ENCODE assay signal across 9 mouse cellular contexts in genomic region chr6:17308661-17309060, GRCm38 (mm10). TPM values are rescaled to one million over a fixed set of nuclear protein-coding genes. Genes with fewer than 3 reads are reported as not detected.
DNase-seq lines count a peak whose midpoint lies in the region; ATAC-seq and TF ChIP-seq lines count a peak whose summit lies in the region.
"Had no signal": no experiment of that assay in that cellular context is flagged by ENCODE, and none has a peak within 500 bp of the region (broad histone marks: within the 10 kb centered on the region; RNA-seq: fewer than 3 reads in every experiment).

No protein-coding gene starts in this region.

- peak overlapping the region; percentile 86 for H3K4me2 ChIP-seq in embryonic facial prominence, embryonic 15.5 days (replicated peaks)
- H3K4me2 ChIP-seq in lung, embryonic 14.5 days, result peak overlapping the region; percentile 71

- H3K27ac ChIP-seq in heart, adult 2 months, result peak overlapping the region; percentile 97
- no peak overlapping the region for H3K27ac ChIP-seq in embryonic facial prominence, embryonic 15.5 days (replicated peaks)
- no peak overlapping the region for H3K27ac ChIP-seq in lung, embryonic 14.5 days (ENCODE audit: low read depth)
- H3K27ac ChIP-seq: liver, embryonic 14.5 days had no signal

- no peaks in the 10 kb centered on the region for H3K4me1 ChIP-seq in heart, adult 2 months (ENCODE audit: control insufficient read depth, insufficient read depth, low read length)
- H3K4me1 ChIP-seq in embryonic facial prominence, embryonic 15.5 days, result peaks cover 24% of the 10 kb centered on the region
- H3K4me1 ChIP-seq in lung, embryonic 14.5 days (ENCODE audit: insufficient read depth), result no peaks in the 10 kb centered on the region

- H3K79me2 ChIP-seq in heart, adult 2 months (replicated peaks; ENCODE audit: control insufficient read depth, insufficient read depth, low read length), result no peaks in the 10 kb centered on the region

- TF ChIP-seq CTCF in heart, adult 2 months (IDR thresholded peaks at IDR 0.05), result no peak
- TF ChIP-seq CTCF in lung, embryonic 14.5 days (IDR thresholded peaks at IDR 0.05; ENCODE audit: low read depth), result no peak

- WGBS in heart, adult 2 months, result 34% methylated on average over 2 of the region's 2 CpGs
- 32% methylated on average over 2 of the region's 2 CpGs for WGBS in embryonic facial prominence, embryonic 15.5 days
- WGBS in lung, embryonic 14.5 days, result 33% methylated on average over 2 of the region's 2 CpGs

- no peak for ATAC-seq in embryonic facial prominence, embryonic 15.5 days (ENCODE audit: insufficient number of reproducible peaks, low FRiP score, low TSS enrichment, low read depth)
- ATAC-seq in lung, embryonic 14.5 days (ENCODE audit: insufficient read depth), result no peak
- no peak for ATAC-seq in activated CD4-positive, CD25-positive, alpha-beta regulatory T cell, adult 4 months

- H3K4me3 ChIP-seq in heart, adult 2 months, result peak overlapping the region; percentile 66
- peak overlapping the region; percentile 58 for H3K4me3 ChIP-seq in embryonic facial prominence, embryonic 15.5 days (replicated peaks)
- H3K4me3 ChIP-seq in lung, embryonic 14.5 days (ENCODE audit: low read depth, low read length), result peak overlapping the region; percentile 45

- H3K9me3 ChIP-seq in embryonic facial prominence, embryonic 15.5 days (replicated peaks), result no peaks in the 10 kb centered on the region
- H3K9me3 ChIP-seq in lung, embryonic 14.5 days (ENCODE audit: low read depth, low read length), result no peaks in the 10 kb centered on the region

- H3K27me3 ChIP-seq in heart, adult 2 months (ENCODE audit: control insufficient read depth, insufficient read depth, low read length), result no peaks in the 10 kb centered on the region
- H3K27me3 ChIP-seq in embryonic facial prominence, embryonic 15.5 days, result no peaks in the 10 kb centered on the region
- no peaks in the 10 kb centered on the region for H3K27me3 ChIP-seq in lung, embryonic 14.5 days (ENCODE audit: insufficient read depth, low read length)

- peak overlapping the region; percentile 41 for H3K9ac ChIP-seq in heart, adult 2 months (ENCODE audit: low read depth, low read length)
- no peak overlapping the region for H3K9ac ChIP-seq in embryonic facial prominence, embryonic 15.5 days
- H3K9ac ChIP-seq in lung, embryonic 14.5 days, result peak overlapping the region; percentile 53; the same call in 1 of the 2 replicates
- H3K9ac ChIP-seq: liver, embryonic 14.5 days had no signal

- peak in 1 of 2 experiments; percentile 48 for DNase-seq in heart, adult 2 months
- DNase-seq in heart, adult 8-10 months (ENCODE audit: low spot score), result no peak
- peak; percentile 73 for DNase-seq in 3T3-L1 (ENCODE audit: low read depth, low spot score)
- DNase-seq in lung, embryonic 14.5 days, result no peak
- no peak for DNase-seq in urinary bladder, postnatal 14 days (ENCODE audit: low spot score)
- no peak for DNase-seq in left cerebral cortex, postnatal 14 days (ENCODE audit: low spot score in 2 of 2)

- H3K36me3 ChIP-seq in heart, adult 2 months (ENCODE audit: control insufficient read depth, insufficient read depth, low read length), result peaks cover 8% of the 10 kb centered on the region
- no peaks in the 10 kb centered on the region for H3K36me3 ChIP-seq in embryonic facial prominence, embryonic 15.5 days
- H3K36me3 ChIP-seq in lung, embryonic 14.5 days (ENCODE audit: insufficient read depth), result no peaks in the 10 kb centered on the region

- intact Hi-C loops in heart, adult 2 months (cut with DNase I), result loop anchor here (1.0 kb wide), 2 partner anchors 27 to 137 kb away; partner anchors contain the start of gene Cav2
- intact Hi-C loops in left cerebral cortex, postnatal 14 days (cut with DNase I), result no loop called here

- no peak for TF ChIP-seq POLR2A in heart, adult 2 months (IDR thresholded peaks at IDR 0.05; ENCODE audit: insufficient read depth, low read depth, low read length)

- TF ChIP-seq EP300 in heart, adult 2 months (IDR thresholded peaks at IDR 0.05; ENCODE audit: insufficient read depth, low read depth, low read length), result no peak

RNA-seq across cellular contexts. Expression of gene Cav1, which starts 2.5 kb away (rescaled TPM):
- total RNA-seq in heart, adult 2 months (2021), result 100 to 1,000 TPM; 207 to 212 TPM
- 483 and 602 TPM in 2 replicates for polyA plus RNA-seq in heart, adult 2 months (2012; rRNA removed)
- 100 to 1,000 TPM; 156 to 240 (median 203) TPM for total RNA-seq in heart, adult 8-10 months (2022)
- 209 and 234 TPM in 2 replicates for polyA plus RNA-seq in embryonic facial prominence, embryonic 15.5 days (2015; fragmentation: Nextera tagmentation; extraction: Ambion mirVana)
- polyA plus RNA-seq in lung, embryonic 14.5 days (2014; fragmentation: Nextera tagmentation; extraction: Ambion mirVana), result 300 and 367 TPM in 2 replicates
- polyA plus RNA-seq in activated CD4-positive, CD25-positive, alpha-beta regulatory T cell, adult 4 months (2017; shearing (Covaris generic)), result not detected
- 10 to 100 TPM; 26.2 to 27.5 TPM for total RNA-seq in left cerebral cortex, postnatal 14 days (2021)

RNA-seq across cellular contexts. Expression of gene Cav2, which starts 27.7 kb away (rescaled TPM):
- 10 to 100 TPM; 40.7 to 44.8 TPM for total RNA-seq in heart, adult 2 months (2021)
- polyA plus RNA-seq in heart, adult 2 months (2012; rRNA removed), result 54.2 and 69.5 TPM in 2 replicates
- 10 to 100 TPM; 28.1 to 43.5 (median 41.9) TPM for total RNA-seq in heart, adult 8-10 months (2022)
- polyA plus RNA-seq in embryonic facial prominence, embryonic 15.5 days (2015; fragmentation: Nextera tagmentation; extraction: Ambion mirVana), result 38.5 and 47.3 TPM in 2 replicates
- polyA plus RNA-seq in lung, embryonic 14.5 days (2014; fragmentation: Nextera tagmentation; extraction: Ambion mirVana), result 52.1 and 55.8 TPM in 2 replicates
- polyA plus RNA-seq in activated CD4-positive, CD25-positive, alpha-beta regulatory T cell, adult 4 months (2017; shearing (Covaris generic)), result 1 to 10 TPM in 1 of 2 experiments, under 1 TPM in 1; 0.94 to 1.9 TPM
- total RNA-seq in left cerebral cortex, postnatal 14 days (2021), result 10 to 100 TPM; 26.8 to 27.9 TPM

Comparison
In these comparisons a context has a peak if more than half of its experiments do, and no peak if none do; other contexts are left out.
1. RNA of gene Cav1, which starts 2.5 kb away (polyA plus RNA-seq): 483 to 602 TPM in heart, adult 2 months, 300 to 367 TPM in lung, embryonic 14.5 days and 209 to 234 TPM in embryonic facial prominence, embryonic 15.5 days; not detected in activated CD4-positive, CD25-positive, alpha-beta regulatory T cell, adult 4 months; every median in the first group is over 100 times any median in the second.
2. RNA of gene Cav2, which starts 27.7 kb away (polyA plus RNA-seq): 54.2 to 69.5 TPM in heart, adult 2 months, 52.1 to 55.8 TPM in lung, embryonic 14.5 days and 38.5 to 47.3 TPM in embryonic facial prominence, embryonic 15.5 days; 0.94 to 1.9 TPM in activated CD4-positive, CD25-positive, alpha-beta regulatory T cell, adult 4 months; every median in the first group is over 10 times any median in the second.
3. Peak in every context shown above with its lines, with median percentiles within 50 percentile points of each other: H3K4me3 ChIP-seq.